Mouse (Mus musculus) left cerebral cortex, postnatal 10 days (tissue): Measurements from ENCODE around the gene Zfp46. TPM values are rescaled to one million over a fixed set of nuclear protein-coding genes. Genes with fewer than 3 reads are reported as not detected.

Source experiments
- DNase-seq, 2 experiments: peaks; one replicate each; pipeline ENCODE4 v3.0.0; 2021 to 2022; ENCODE audit warnings: low spot score in 2 of 2, mixed read lengths in 1 of 2; ENCODE audit errors: extremely low spot score in 1 of 2
- intact Hi-C: fragments of 180-260 bp; cut with DNase I; formaldehyde crosslinking; loops from one replicate; pipeline ENCODE4 v1.15.1; 2025
- total RNA-seq, 2 experiments: library from RNA; stranded (reverse); gene quantifications; 2 replicates each; pipeline ENCODE4 v1.2.3; 2021

The Zfp46 gene
- total RNA-seq, 2 experiments from 2014 or later, result 115 to 116 TPM

GRCm38 (mm10) chr4:136260491-136261180, 23.8 kb upstream of the Zfp46 start:
- DNase-seq, result peak; percentile 66 to 86
- intact Hi-C loops, result loop anchor here (5.0 to 10.0 kb wide), 2 partner anchors 52 to 364 kb away; partner anchors contain the start of genes Hnrnpr and Lactbl1

DNA sequence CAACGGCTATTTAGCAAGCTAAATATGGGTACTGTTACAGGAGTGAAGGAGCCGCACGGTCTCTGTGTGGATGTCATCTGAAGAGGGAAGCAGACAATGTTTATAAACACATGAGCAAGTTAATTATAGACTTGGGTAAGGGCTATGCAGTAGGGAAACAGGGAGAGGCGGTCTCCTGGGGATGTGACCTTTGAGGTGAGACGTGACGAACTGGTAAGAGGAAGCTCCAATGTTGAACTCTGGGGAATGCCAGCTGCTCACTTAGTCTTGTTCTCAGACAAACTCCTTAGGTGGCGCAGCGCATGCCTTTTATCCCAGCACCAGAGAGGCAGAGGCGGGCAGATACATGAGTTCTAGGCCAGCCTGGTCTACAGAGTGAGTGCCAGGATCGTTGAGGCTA, 22.6 kb upstream of the Zfp46 start:
- intact Hi-C loops, result loop anchor here (5.0 to 10.0 kb wide), 2 partner anchors 50 to 363 kb away; partner anchors contain the start of genes Hnrnpr and Lactbl1
- no peak for DNase-seq

GRCm38 (mm10) chr4:136263555-136263954, 20.9 kb upstream of the Zfp46 start:
- intact Hi-C loops, result loop anchor here (5.0 to 10.0 kb wide), 2 partner anchors 49 to 361 kb away; partner anchors contain the start of genes Hnrnpr and Lactbl1

GRCm38 (mm10) chr4:136266716-136267343, 17.7 kb upstream of the Zfp46 start:
- intact Hi-C loops, result loop anchor here (10.0 kb wide), 1 partner anchor 358 kb away; the partner anchor contains the start of gene Lactbl1
- DNase-seq, result no peak

More at GRCm38 (mm10) chr4:136263555-136263954, 20.9 kb upstream of the Zfp46 start:
- no peak for DNase-seq

DNA sequence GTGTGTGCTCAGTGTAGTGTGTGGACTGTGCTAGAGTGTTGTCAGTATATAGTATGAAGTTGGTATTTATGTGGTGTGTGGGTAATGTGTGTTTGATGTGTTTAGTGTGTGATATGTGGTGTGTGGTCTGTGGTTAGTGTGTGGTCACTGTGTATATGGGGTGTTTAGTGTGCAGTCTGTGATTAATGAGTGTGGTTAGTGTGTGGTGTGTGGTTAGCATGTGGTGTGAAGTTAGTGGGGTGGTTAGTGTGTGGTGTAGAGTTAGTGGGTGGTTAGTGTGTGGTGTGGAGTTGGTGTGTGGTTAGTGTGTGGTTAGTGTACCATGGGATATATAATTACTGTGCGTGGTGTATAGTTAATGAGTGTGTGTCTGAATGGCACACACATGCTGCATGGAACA, 15.6 kb upstream of the Zfp46 start:
- no peak for DNase-seq
- intact Hi-C loops, result loop anchor here (10.0 kb wide), 1 partner anchor 356 kb away; the partner anchor contains the start of gene Lactbl1

DNA sequence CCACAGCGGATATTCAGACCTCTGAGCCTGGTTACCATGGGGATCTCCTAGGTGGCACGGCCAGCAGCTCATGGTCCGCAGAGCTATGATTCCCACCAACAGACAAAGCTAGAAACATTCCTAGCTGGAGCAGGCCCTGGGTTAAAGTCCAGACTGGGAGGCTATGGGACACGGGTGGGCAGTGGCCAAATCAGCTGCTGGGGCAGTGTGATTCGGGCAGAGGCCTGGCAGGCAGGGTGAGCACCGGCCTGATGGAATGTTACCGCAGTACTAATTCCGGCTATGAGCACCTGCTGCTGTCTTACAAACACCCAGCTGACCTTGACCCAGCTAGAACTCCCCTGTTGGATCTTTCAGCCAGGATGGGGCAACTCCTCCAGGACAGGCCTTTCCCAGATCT, 13.8 kb upstream of the Zfp46 start:
- DNase-seq, result no peak
- intact Hi-C loops, result no loop called here

- DNase-seq, result no peak
Observed at GRCm38 (mm10) chr4:136281097-136281496, 3.4 kb upstream of the Zfp46 start.

GRCm38 (mm10) chr4:136281611-136282010, 2.9 kb upstream of the Zfp46 start:
- intact Hi-C loops, result no loop called here
- peak in 1 of 2 experiments; percentile 60 for DNase-seq

More at GRCm38 (mm10) chr4:136281097-136281496, 3.4 kb upstream of the Zfp46 start:
- intact Hi-C loops, result no loop called here

- intact Hi-C loops, result no loop called here
- DNase-seq, result peak in 1 of 2 experiments; percentile 41
Observed at GRCm38 (mm10) chr4:136282621-136283480, 1.6 kb upstream of the Zfp46 start.

DNA sequence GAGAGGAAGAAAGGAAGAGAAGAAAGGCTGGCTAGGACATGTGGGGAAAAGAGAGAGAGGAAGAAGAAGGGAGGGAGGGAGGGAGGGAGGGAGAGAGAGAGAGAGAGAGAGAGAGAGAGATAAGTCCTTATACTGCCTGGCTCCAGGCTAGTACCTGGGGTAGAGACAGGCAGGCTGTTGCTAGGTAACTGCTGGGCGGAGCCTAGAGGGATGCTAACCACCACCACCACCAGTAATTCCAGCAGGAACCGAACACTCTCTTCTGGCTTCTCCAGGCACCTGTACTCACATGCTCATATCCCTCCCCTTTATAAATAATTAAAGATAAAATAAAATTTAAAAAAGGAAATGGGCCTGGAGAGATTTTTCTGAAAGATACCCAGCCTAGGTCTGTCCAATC, 700 bp upstream of the Zfp46 start:
- intact Hi-C loops, result no loop called here
- peak in 1 of 2 experiments; percentile 42 for DNase-seq

- intact Hi-C loops, result no loop called here
- DNase-seq, result peak in 1 of 2 experiments; percentile 23
Observed at GRCm38 (mm10) chr4:136284891-136285290, 408 bp downstream of the Zfp46 start.

DNA sequence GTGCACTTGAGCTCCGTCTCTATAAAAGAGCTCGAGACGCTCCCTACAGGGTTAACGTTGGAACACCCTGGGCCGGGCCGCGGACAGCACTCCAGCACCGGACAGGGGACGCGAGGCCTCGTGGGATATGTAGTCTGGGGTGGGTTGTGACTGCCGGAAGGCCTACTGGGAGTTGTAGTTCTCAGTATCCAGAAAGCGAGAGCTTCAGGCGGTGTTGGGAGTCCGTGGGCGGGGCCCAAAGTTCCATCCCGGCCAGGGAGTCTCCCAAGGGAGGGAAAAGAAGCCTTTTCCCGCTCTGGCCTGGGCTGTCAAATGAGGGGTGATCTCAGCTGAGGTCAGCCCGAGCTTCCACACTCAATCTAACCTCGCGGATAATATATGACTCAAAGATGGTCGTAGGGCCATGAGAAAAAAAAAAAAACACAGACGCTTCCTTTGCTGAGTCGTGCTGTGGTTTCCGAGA, 896 bp downstream of the Zfp46 start:
- intact Hi-C loops, result no loop called here
- peak; percentile 96 to 97 for DNase-seq

DNA sequence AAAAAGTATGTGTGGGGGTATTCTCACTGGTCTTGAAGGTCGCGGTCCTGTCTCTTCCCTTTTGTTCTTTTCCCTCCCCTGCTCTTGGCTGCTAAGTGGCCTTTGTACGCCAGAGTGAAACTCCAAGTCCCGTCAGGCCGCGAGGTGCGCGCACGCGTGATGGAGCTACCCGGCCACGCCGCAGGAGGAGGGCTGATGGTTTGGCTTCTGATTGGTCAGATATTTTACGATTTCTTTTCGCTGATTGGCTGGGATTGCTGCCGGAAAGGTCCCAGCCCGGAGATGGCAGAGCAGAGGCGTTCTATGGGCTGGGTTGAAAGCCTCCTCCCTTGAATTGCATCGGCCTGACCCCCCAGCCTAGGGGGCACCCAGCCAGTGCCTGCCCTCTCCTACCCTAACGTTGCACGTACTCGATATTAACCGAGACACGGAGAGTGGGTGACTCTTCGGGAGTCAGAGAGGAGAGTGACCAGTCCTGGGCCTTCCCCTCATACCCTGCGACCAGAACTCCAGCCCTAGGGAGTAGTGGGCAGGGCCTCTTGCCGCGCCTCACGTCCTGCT, 1.4 kb downstream of the Zfp46 start:
- DNase-seq, result peak; percentile 97
- intact Hi-C loops, result no loop called here

GRCm38 (mm10) chr4:136289918-136290780, 5.7 kb downstream of the Zfp46 start:
- intact Hi-C loops, result no loop called here

DNA sequence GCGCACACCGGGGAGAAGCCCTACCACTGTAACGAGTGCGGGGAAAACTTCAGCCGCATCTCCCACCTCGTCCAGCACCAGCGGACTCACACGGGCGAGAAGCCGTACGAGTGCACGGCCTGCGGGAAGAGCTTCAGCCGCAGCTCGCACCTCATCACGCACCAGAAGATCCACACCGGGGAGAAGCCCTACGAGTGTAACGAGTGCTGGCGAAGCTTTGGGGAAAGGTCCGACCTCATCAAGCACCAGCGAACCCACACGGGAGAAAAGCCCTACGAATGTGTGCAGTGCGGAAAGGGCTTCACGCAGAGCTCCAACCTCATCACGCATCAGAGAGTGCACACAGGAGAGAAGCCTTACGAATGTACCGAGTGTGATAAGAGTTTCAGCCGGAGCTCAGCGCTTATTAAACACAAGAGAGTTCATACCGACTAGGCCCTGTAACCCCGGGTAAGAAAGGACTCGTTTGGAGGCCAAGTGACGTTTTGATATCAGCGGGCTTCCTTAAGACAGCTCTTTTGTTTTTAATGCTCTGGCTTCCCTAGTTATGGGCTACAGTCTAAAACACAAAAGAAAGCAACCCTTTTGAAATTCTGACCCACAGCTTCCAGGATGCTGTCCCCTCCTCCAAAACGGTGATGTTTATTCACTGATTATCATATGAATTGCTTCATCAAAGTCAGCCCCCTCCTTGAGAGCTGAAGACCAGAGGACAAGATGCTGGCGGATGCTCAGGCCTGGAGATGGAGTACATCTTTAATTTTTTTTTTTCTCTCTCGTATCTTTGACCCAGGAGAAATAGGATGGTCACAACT, 6.5 kb downstream of the Zfp46 start:
- no peak for DNase-seq
- intact Hi-C loops, result no loop called here

More at GRCm38 (mm10) chr4:136289918-136290780, 5.7 kb downstream of the Zfp46 start:
- peak in 1 of 2 experiments; percentile 48 for DNase-seq

GRCm38 (mm10) chr4:136291692-136292091, 7.2 kb downstream of the Zfp46 start:
- no peak for DNase-seq
- intact Hi-C loops, result no loop called here

GRCm38 (mm10) chr4:136295941-136296340, 11.5 kb downstream of the Zfp46 start:
- intact Hi-C loops, result no loop called here
- no peak for DNase-seq
